Mouse (Mus musculus): Measurements from ENCODE around the gene Ctsw. TPM values are rescaled to one million over a fixed set of nuclear protein-coding genes. Genes with fewer than 3 reads are reported as not detected.
A peak's percentile ranks its signal among the peaks of the same experiment; 100 is the strongest.

The Ctsw gene
- total RNA-seq, 1 experiment from 2014 or later = not detected

GRCm38 (mm10) chr19:5487768-5488550 lies 19.7 kb upstream of the Ctsw start, which contains the start of gene Mus81:
TSS of gene Mus81 (minus strand) at chr19:5488402.
- DNase-seq = peak; percentile 98

- no peak for DNase-seq
Observed at GRCm38 (mm10) chr19:5486771-5487170, 18.5 kb upstream of the Ctsw start.

- no peak for DNase-seq
Observed at GRCm38 (mm10) chr19:5486286-5486685, 18.0 kb upstream of the Ctsw start.

GRCm38 (mm10) chr19:5485821-5486220 lies 17.5 kb upstream of the Ctsw start:
- DNase-seq = no peak

- DNase-seq = no peak
Observed at GRCm38 (mm10) chr19:5485371-5485770, 17.1 kb upstream of the Ctsw start.

GRCm38 (mm10) chr19:5484496-5484895 lies 16.2 kb upstream of the Ctsw start:
- DNase-seq = no peak

GRCm38 (mm10) chr19:5483386-5484359 lies 15.4 kb upstream of the Ctsw start:
- DNase-seq = no peak

GRCm38 (mm10) chr19:5481398-5481797 lies 13.1 kb upstream of the Ctsw start:
- DNase-seq = no peak

- DNase-seq = no peak
Observed at GRCm38 (mm10) chr19:5480016-5480415, 11.7 kb upstream of the Ctsw start.

- DNase-seq = no peak
Observed at GRCm38 (mm10) chr19:5477668-5478300, 9.5 kb upstream of the Ctsw start.

- DNase-seq = no peak
Observed at GRCm38 (mm10) chr19:5477004-5477667, 8.8 kb upstream of the Ctsw start.

GRCm38 (mm10) chr19:5475069-5475714 lies 6.9 kb upstream of the Ctsw start:
- no peak for DNase-seq

GRCm38 (mm10) chr19:5474281-5475068 lies 6.2 kb upstream of the Ctsw start:
- DNase-seq = peak; percentile 73

GRCm38 (mm10) chr19:5473720-5474119 lies 5.4 kb upstream of the Ctsw start, which contains the start of gene Efemp2:
TSS of gene Efemp2 (plus strand) at chr19:5473954.
- peak; percentile 90 for DNase-seq

- DNase-seq = no peak
Observed at GRCm38 (mm10) chr19:5472857-5473256, 4.5 kb upstream of the Ctsw start.

GRCm38 (mm10) chr19:5471846-5472245 lies 3.5 kb upstream of the Ctsw start:
- no peak for DNase-seq

- no peak for DNase-seq
Observed at GRCm38 (mm10) chr19:5466916-5467500, 1.3 kb downstream of the Ctsw start.

- no peak for DNase-seq
Observed at GRCm38 (mm10) chr19:5465037-5465436, 3.3 kb downstream of the Ctsw start.

- peak; percentile 44 for DNase-seq
Observed at GRCm38 (mm10) chr19:5463791-5464562, 4.3 kb downstream of the Ctsw start.
